Mouse (Mus musculus): Measurements from ENCODE around the gene Dock7. TPM values are rescaled to one million over a fixed set of nuclear protein-coding genes. Genes with fewer than 3 reads are reported as not detected.

The Dock7 gene
- 1 to 10 TPM; 6.4 to 6.8 TPM for total RNA-seq (2021)
- long read RNA-seq, experiment 1, partial matches to known transcripts, result 0 of 1 reads
- long read RNA-seq, experiment 1, other reads (novel, unspliced or antisense), result 1 of 1 reads
- long read RNA-seq, experiment 2, partial matches to known transcripts, result 2 of 5 reads
- long read RNA-seq, experiment 2, other reads (novel, unspliced or antisense), result 3 of 5 reads

DNA sequence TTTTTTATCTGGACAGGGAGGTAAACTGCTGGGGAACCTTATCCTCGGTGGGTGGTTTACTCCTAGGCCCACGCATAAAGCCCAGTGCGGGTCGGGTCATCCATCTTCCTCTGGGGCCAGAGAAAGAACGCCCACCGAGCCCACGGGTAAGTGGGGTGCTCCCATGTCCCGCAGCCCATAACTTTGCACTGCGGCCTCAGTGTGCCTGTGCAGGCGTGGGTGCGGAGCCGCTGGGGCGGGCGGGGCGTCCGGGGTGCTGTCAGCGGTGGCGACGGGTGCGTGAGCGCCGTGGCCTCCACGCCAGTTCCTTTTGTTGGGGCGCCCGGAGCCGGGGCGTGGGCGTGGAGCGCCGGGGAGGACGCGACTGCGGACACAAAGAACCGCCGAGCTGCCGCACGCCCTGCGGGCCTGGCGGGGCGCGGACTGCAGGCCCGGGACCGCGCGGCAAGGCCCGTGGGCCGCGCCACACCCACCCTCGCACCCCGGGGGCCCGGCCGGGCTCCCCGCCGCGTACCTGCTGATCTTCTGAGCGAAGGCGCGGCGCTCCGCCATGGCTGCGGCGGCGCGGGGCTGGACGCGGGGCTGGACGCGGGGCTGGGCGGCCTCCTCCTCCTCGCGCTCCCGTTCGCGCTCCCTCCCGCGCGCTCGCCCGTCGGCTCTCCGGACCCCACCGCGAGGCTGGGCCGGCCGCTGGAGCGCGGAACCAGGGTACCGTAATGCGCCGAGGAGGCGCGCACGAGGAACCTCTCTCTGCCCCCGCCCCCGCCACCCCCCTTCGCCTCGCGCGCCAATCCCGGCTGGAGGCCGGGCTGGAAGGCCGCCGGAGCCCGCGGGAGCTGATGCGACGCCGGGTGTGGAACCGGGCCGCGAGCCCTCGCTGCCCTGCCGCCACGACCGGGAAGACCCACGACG, at the start of gene Dock7:
Gene Dock7 (minus strand): TSS at position 705 of the 912 bp plus-strand sequence.
- intact Hi-C loops (cut with DNase I), result no loop called here
- DNase-seq, result peak; percentile 81 to 85

GRCm38 (mm10) chr4:99168869-99169268, 48.2 kb upstream of the Dock7 start:
- intact Hi-C loops (cut with DNase I), result no loop called here
- DNase-seq, result no peak

- no peak for DNase-seq
- intact Hi-C loops (cut with DNase I), result no loop called here
Measured at GRCm38 (mm10) chr4:99163547-99163946, 42.8 kb upstream of the Dock7 start.

GRCm38 (mm10) chr4:99163001-99163400, 42.3 kb upstream of the Dock7 start:
- DNase-seq, result no peak
- intact Hi-C loops (cut with DNase I), result no loop called here

- intact Hi-C loops (cut with DNase I), result no loop called here
- DNase-seq, result no peak
Measured at GRCm38 (mm10) chr4:99161457-99161971, 40.8 kb upstream of the Dock7 start.

GRCm38 (mm10) chr4:99160899-99161298, 40.2 kb upstream of the Dock7 start:
- intact Hi-C loops (cut with DNase I), result no loop called here
- DNase-seq, result no peak

DNA sequence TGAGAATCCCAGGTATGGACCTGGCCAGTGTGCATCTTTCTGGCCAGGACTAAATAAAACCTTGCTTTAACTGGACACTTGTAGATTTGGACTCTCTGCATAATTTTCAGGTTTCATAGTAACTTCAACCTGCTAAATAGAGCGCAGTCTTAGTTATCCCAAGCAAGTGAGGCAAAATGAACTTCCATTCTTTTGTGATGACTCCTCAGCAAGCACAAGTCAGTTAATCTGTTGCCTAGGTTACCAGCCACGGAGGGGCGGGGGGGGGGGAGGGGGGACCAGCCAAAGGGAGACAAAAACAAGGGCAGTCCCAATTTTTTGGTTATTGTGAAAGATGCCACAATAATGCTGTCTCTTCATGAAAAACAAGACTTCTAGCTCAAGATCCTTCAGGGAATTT, 39.7 kb upstream of the Dock7 start:
- DNase-seq, result no peak
- intact Hi-C loops (cut with DNase I), result no loop called here

DNA sequence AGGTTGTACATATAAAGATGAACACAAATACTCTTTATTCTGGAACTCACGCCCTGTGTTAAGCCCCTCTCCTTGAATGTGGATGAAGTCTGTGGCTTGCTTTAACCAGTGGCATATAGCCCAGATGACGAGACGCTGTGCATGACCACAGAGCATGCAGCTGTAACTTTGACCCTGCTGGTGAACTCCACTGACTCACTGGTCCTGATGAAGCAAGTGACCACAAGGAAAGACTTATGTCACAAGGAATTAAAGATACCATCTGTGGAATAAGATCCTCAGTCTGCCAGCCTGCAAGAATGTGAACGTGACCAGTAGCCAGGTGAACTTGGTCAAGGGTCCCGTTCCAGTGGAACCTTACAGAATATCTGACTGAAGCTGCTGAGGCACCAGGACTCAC, 37.8 kb upstream of the Dock7 start:
- no peak for DNase-seq
- intact Hi-C loops (cut with DNase I), result no loop called here

- no peak for DNase-seq
- intact Hi-C loops (cut with DNase I), result no loop called here
Measured at GRCm38 (mm10) chr4:99156641-99157307, 36.1 kb upstream of the Dock7 start.

GRCm38 (mm10) chr4:99151885-99152558, 31.3 kb upstream of the Dock7 start:
- intact Hi-C loops (cut with DNase I), result no loop called here
- no peak for DNase-seq

GRCm38 (mm10) chr4:99151434-99151833, 30.7 kb upstream of the Dock7 start:
- intact Hi-C loops (cut with DNase I), result no loop called here
- DNase-seq, result no peak

- intact Hi-C loops (cut with DNase I), result no loop called here
- no peak for DNase-seq
Measured at GRCm38 (mm10) chr4:99143323-99143722, 22.6 kb upstream of the Dock7 start.

- no peak for DNase-seq
- intact Hi-C loops (cut with DNase I), result no loop called here
Measured at GRCm38 (mm10) chr4:99141578-99141977, 20.9 kb upstream of the Dock7 start.

GRCm38 (mm10) chr4:99141171-99141570, 20.5 kb upstream of the Dock7 start:
- intact Hi-C loops (cut with DNase I), result no loop called here

GRCm38 (mm10) chr4:99137986-99138641, 17.4 kb upstream of the Dock7 start:
- DNase-seq, result no peak
- intact Hi-C loops (cut with DNase I), result no loop called here

More at GRCm38 (mm10) chr4:99141171-99141570, 20.5 kb upstream of the Dock7 start:
- DNase-seq, result no peak

- intact Hi-C loops (cut with DNase I), result no loop called here
- DNase-seq, result no peak
Measured at GRCm38 (mm10) chr4:99134522-99134921, 13.8 kb upstream of the Dock7 start.

- DNase-seq, result no peak
- intact Hi-C loops (cut with DNase I), result no loop called here
Measured at GRCm38 (mm10) chr4:99133326-99133725, 12.6 kb upstream of the Dock7 start.

DNA sequence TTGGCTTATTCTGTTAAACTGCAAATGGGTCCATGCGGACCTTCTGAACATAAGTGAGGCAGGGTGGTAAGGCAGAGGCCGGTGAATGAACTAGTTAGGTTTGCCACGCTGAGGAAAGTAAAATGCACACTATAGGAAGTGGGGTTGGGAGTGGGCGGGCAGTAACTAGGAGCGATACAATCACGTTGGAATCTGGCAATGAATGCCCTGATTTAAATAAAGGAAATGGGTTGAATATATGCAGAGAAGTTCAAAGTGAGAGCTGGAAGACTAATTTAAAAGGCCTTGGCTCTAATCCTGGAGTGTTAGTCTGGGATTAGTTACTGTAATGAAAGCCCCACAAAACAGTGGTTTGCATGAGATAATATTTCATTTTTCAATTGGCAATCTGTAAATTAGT, 12.0 kb upstream of the Dock7 start:
- intact Hi-C loops (cut with DNase I), result no loop called here
- no peak for DNase-seq

GRCm38 (mm10) chr4:99131227-99131653, 10.5 kb upstream of the Dock7 start:
- intact Hi-C loops (cut with DNase I), result no loop called here
- no peak for DNase-seq

DNA sequence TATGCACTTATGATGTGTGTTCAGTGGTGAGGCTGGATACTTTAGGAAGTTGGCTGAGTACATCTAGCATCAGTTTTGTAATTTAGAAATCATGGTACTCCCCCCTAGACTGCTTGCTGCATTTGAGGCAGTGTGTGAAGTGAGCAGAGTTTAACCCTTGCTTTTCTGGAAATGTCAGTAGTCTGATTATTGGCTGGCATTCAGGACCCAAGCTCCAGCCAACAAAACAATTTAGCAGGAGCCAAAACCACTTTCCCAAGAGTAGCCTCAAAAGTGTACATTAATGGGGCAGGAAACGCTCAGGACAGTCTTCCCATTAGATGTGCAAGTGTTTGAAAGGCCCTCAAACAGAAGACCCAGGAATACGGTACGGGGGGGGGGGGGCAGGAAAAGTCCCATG, 2.8 kb upstream of the Dock7 start:
- DNase-seq, result no peak
- intact Hi-C loops (cut with DNase I), result no loop called here

Data from gastrocnemius, postnatal 36 days (tissue).